8 mouse cellular contexts compared by ENCODE assay signal in genomic region chr3:103575893-103576641, GRCm38 (mm10). TPM values are rescaled to one million over a fixed set of nuclear protein-coding genes. Genes with fewer than 3 reads are reported as not detected.
DNase-seq lines count a peak whose midpoint lies in the region; ATAC-seq and TF ChIP-seq lines count a peak whose summit lies in the region.

No protein-coding gene starts in this region.

- peaks cover 86% of the 10 kb centered on the region for H3K27me3 ChIP-seq in limb, embryonic 12.5 days
- peaks cover 21% of the 10 kb centered on the region for H3K27me3 ChIP-seq in neural tube, embryonic 15.5 days (replicated peaks)

- no peaks in the 10 kb centered on the region for H3K9me3 ChIP-seq in limb, embryonic 12.5 days
- H3K9me3 ChIP-seq in neural tube, embryonic 15.5 days (replicated peaks): no peaks in the 10 kb centered on the region

- no peaks in the 10 kb centered on the region for H3K36me3 ChIP-seq in limb, embryonic 12.5 days
- H3K36me3 ChIP-seq in neural tube, embryonic 15.5 days: no peaks in the 10 kb centered on the region

- peak overlapping the region; percentile 42 for H3K4me3 ChIP-seq in lung, adult 2 months (replicated peaks; ENCODE audit: extremely low read depth, low read depth, low read length)
- H3K4me3 ChIP-seq in embryonic fibroblast, embryonic 13.5 days (ENCODE audit: insufficient read depth, low read length): peak overlapping the region; percentile 20; the same call in 1 of the 2 replicates
- H3K4me3 ChIP-seq in limb, embryonic 12.5 days (replicated peaks): peak overlapping the region; percentile 53
- H3K4me3 ChIP-seq in neural tube, embryonic 15.5 days (replicated peaks): peak overlapping the region; percentile 56

- H3K4me1 ChIP-seq in lung, adult 2 months (ENCODE audit: control insufficient read depth, insufficient read depth, low read length): peaks cover 7% of the 10 kb centered on the region
- no peaks in the 10 kb centered on the region for H3K4me1 ChIP-seq in embryonic fibroblast, embryonic 13.5 days (ENCODE audit: control insufficient read depth, insufficient read depth, low read length)
- peaks cover 26% of the 10 kb centered on the region for H3K4me1 ChIP-seq in limb, embryonic 12.5 days (replicated peaks)
- peaks cover 60% of the 10 kb centered on the region for H3K4me1 ChIP-seq in neural tube, embryonic 15.5 days

- DNase-seq in lung, adult 2 months: no peak
- no peak for DNase-seq in lung, postnatal 10 days
- DNase-seq in cerebellum, adult 11-12 months: peak; percentile 64
- DNase-seq in left cerebral cortex, postnatal 14 days (ENCODE audit: low spot score in 2 of 2): no peak

- H3K9ac ChIP-seq in limb, embryonic 12.5 days (replicated peaks): peak overlapping the region; percentile 54
- peak overlapping the region; percentile 55 for H3K9ac ChIP-seq in neural tube, embryonic 15.5 days (replicated peaks)

- intact Hi-C loops in left cerebral cortex, postnatal 14 days (cut with DNase I): loop anchor here (10.0 kb wide), 1 partner anchor 159 kb away; the partner anchor contains the start of genes Gm10964 and Olfml3

- no peak overlapping the region for H3K27ac ChIP-seq in embryonic fibroblast, embryonic 13.5 days (ENCODE audit: insufficient read depth, low read length)
- H3K27ac ChIP-seq in limb, embryonic 12.5 days: no peak overlapping the region
- 0 out of 2 replicates have a peak overlapping the region, but pooled peaks have one; percentile 38 for H3K27ac ChIP-seq in neural tube, embryonic 15.5 days (replicated peaks)

- no peak for TF ChIP-seq CTCF in lung, adult 2 months (IDR thresholded peaks at IDR 0.05; ENCODE audit: insufficient read depth, low read length)
- no peak for TF ChIP-seq CTCF in embryonic fibroblast, embryonic 13.5 days (IDR thresholded peaks at IDR 0.05; ENCODE audit: borderline replicate concordance, insufficient read depth, low read length)

- peak; percentile 13; the same call in 1 of the 2 replicates for ATAC-seq in limb, embryonic 12.5 days (ENCODE audit: insufficient number of reproducible peaks, insufficient read depth, low FRiP score, low TSS enrichment, low read depth)
- ATAC-seq in neural tube, embryonic 15.5 days (ENCODE audit: low FRiP score): peak; percentile 27
- ATAC-seq in megakaryocyte progenitor cell, adult 5-6 weeks (replicated peaks; ENCODE audit: poor library complexity): no peak

- peak overlapping the region; percentile 90 for H3K4me2 ChIP-seq in limb, embryonic 12.5 days
- H3K4me2 ChIP-seq in neural tube, embryonic 15.5 days: peak overlapping the region; percentile 97

- 2% methylated on average over 66 of the region's 69 CpGs for WGBS in lung, adult 2 months
- WGBS in limb, embryonic 12.5 days: under 1% methylated on average over 69 of the region's 69 CpGs
- WGBS in neural tube, embryonic 15.5 days: 1% methylated on average over 67 of the region's 69 CpGs

- TF ChIP-seq POLR2A in lung, adult 2 months (IDR thresholded peaks at IDR 0.05; ENCODE audit: borderline replicate concordance, extremely low read depth, low read depth, low read length): no peak
- no peak for TF ChIP-seq POLR2A in embryonic fibroblast, embryonic 13.5 days (IDR thresholded peaks at IDR 0.05; ENCODE audit: low read depth, low read length)

RNA-seq across cellular contexts. Expression of gene Syt6, which starts 1.0 kb away (rescaled TPM):
- polyA plus RNA-seq in lung, adult 2 months (2012; rRNA removed): 0.63 and 1.1 TPM in 2 replicates
- 0.32 TPM in 1 of 2 replicates, not detected in the other for polyA plus RNA-seq in embryonic fibroblast, embryonic 13.5 days (2011; ENCODE audit: insufficient read length, low read depth, missing spikeins)
- 0.14 and 0.18 TPM in 2 replicates for polyA plus RNA-seq in limb, embryonic 12.5 days (2016; fragmentation: Nextera tagmentation; extraction: Ambion mirVana)
- 11.8 and 14.1 TPM in 2 replicates for polyA plus RNA-seq in neural tube, embryonic 15.5 days (2015; fragmentation: Nextera tagmentation; extraction: Ambion mirVana)
- 10 to 100 TPM; 12.6 to 19.3 TPM for total RNA-seq in left cerebral cortex, postnatal 14 days (2021)
- not detected in 2 replicates for total RNA-seq in megakaryocyte progenitor cell, adult 5-6 weeks (2015)
- total RNA-seq in megakaryocyte progenitor cell, adult 5-6 weeks (2017): 0.17 and 0.21 TPM in 2 replicates
